Mouse (Mus musculus) midbrain, embryonic 11.5 days (tissue): ENCODE measurements around the gene Phykpl. TPM values are rescaled to one million over a fixed set of nuclear protein-coding genes. Genes with fewer than 3 reads are reported as not detected.
"Not testable (repeated sequence)": the region's sequence is repeated elsewhere in the genome, so short reads cannot be mapped to it uniquely, and the experiment has no call there.

Source experiments
- ATAC-seq: fragments of 200-750 bp; cut with Nextera tagmentation; 2 replicates; pipeline ENCODE4 v1.8.0; 2017; ENCODE audit warnings: moderate TSS enrichment, moderate library complexity; ENCODE audit not compliant: low FRiP score
- DNase-seq: peaks from one replicate; pipeline ENCODE4 v3.0.0; 2015; ENCODE audit warnings: low spot score; ENCODE audit errors: missing footprints
- H3K27ac ChIP-seq: fragments of 300-500 bp; sonication (generic); 2 replicates; pipeline ENCODE4 v1.5.1; 2014; ENCODE audit warnings: low read depth, low read length
- H3K27me3 ChIP-seq: fragments of 300-500 bp; sonication (generic); 2 replicates; pipeline ENCODE4 v1.6.1; 2014; ENCODE audit warnings: mild to moderate bottlenecking, low read length, moderate library complexity, mixed read lengths; ENCODE audit not compliant: control insufficient read depth, insufficient read depth
- H3K36me3 ChIP-seq: fragments of 300-500 bp; sonication (generic); 2 replicates; pipeline ENCODE4 v1.6.1; 2014; ENCODE audit warnings: mild to moderate bottlenecking, low read length, moderate library complexity, mixed read lengths; ENCODE audit not compliant: control insufficient read depth, insufficient read depth
- H3K4me1 ChIP-seq: fragments of 300-500 bp; sonication (generic); 2 replicates; pipeline ENCODE4 v1.6.1; 2014; ENCODE audit warnings: low read length; ENCODE audit not compliant: control insufficient read depth, insufficient read depth
- H3K4me2 ChIP-seq: fragments of 300-500 bp; sonication (generic); 2 replicates; pipeline ENCODE4 v1.6.1; 2014; ENCODE audit warnings: mild to moderate bottlenecking, moderate library complexity
- H3K4me3 ChIP-seq: fragments of 300-500 bp; sonication (generic); 2 replicates; pipeline ENCODE4 v1.5.1; 2014; ENCODE audit warnings: low read depth, low read length
- H3K9ac ChIP-seq: fragments of 300-500 bp; sonication (generic); 2 replicates; pipeline ENCODE4 v1.6.1; 2014; ENCODE audit warnings: low read length
- H3K9me3 ChIP-seq: fragments of 300-500 bp; sonication (generic); 2 replicates; pipeline ENCODE4 v1.6.1; 2016; ENCODE audit warnings: low read length; ENCODE audit not compliant: control insufficient read depth
- WGBS: fragments of 180-500 bp; shearing (Covaris S2); extraction: QIAGEN DNeasy Blood & Tissue Kit; methylation state at CpG from one replicate; pipeline ENCODE4 v1.1.7; 2014; 5-methylcytosine and 5-hydroxymethylcytosine counted together
- polyA plus RNA-seq: library from polyadenylated mRNA; unstranded; fragments of >200 nt; fragmentation: Nextera tagmentation; extraction: Ambion mirVana; gene quantifications from 2 replicates; pipeline ENCODE4 v1.2.1, GENCODE M21; 2014

Phykpl gene
- polyA plus RNA-seq, 1 experiment from 2014 or later, result 9.6 TPM

DNA sequence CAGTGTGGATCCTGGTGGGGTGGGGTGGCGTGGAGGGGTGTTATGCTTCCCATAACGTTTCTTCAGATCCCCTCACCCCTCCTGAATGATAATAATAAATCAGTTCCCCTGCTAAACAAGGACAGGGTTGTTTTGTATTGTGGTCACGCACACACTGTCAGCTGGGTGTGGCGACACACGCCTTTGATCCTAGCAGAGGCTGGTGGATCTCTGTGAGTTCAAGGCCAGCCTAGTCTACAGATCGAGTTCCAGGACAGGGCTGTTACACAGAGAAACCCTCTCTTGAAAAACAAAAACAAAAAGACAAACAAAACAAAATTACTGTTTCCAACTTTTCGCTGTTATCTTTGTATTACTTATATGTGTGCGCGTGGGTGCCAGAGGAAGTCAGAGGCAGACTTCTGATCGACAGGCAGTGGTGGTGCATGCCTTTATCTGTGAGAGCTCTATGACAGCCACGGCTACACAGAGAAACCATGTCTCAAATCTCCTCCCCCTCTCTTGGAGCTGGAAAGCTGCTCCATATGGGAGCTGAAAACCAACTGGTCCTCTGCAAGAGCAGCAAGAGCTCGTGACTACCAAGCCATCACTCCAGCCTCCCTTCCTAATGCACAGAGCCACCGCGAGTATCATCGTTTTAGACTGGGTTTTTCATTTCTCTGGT is 45.2 kb downstream of the Phykpl start:
- Histone ChIP-seq H3K4me2 (no peak overlapping the region), H3K9ac (no peak overlapping the region), H3K4me1 (no peaks in the 10 kb centered on the region; the same call in 1 of the 2 replicates), H3K36me3 (peaks cover 6% of the 10 kb centered on the region), H3K27me3 (no peaks in the 10 kb centered on the region), H3K9me3 (no peaks in the 10 kb centered on the region), H3K27ac (no peak overlapping the region), H3K4me3 (no peak overlapping the region)
- 87% methylated on average over 15 of the region's 15 CpGs for WGBS
- DNase-seq (no peak), ATAC-seq (no peak)

DNA sequence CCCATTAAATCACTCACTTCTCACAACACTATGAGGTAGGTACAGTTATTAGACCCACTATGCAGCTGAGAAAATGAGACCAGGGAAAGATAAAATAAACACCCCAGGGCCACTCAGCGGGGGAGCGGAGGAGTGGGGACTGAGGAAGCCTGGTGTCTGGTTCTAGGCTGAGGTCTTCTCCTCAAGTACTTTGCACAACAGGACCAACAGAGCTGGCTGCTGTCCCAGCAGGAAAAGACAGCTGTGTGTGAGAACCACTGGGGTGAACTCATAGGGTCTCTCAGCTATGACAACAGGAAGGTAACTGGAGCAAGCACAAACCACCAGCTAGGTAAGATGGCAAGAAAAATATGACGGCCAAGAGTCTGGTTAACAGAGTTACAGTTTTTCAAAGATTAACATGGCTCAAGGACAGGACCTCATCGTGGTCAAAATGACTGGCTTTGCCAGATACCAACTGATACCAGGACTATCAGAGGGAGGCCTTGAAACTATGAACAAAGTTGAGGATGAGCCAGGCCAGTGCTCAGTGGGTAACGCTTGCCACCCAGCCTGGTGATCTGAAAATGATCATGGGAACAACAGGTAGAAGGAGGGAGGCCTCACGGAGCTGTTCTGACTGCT is 47.7 kb downstream of the Phykpl start:
- Histone ChIP-seq H3K9me3 (no peaks in the 10 kb centered on the region), H3K4me2 (no peak overlapping the region), H3K9ac (no peak overlapping the region), H3K4me3 (no peak overlapping the region), H3K27me3 (no peaks in the 10 kb centered on the region), H3K4me1 (peaks cover 8% of the 10 kb centered on the region; the same call in 1 of the 2 replicates), H3K36me3 (no peaks in the 10 kb centered on the region; the same call in 1 of the 2 replicates), H3K27ac (no peak overlapping the region)
- DNase-seq, result no peak
- WGBS, result 91% methylated on average over 6 of the region's 6 CpGs
- no peak for ATAC-seq

DNA sequence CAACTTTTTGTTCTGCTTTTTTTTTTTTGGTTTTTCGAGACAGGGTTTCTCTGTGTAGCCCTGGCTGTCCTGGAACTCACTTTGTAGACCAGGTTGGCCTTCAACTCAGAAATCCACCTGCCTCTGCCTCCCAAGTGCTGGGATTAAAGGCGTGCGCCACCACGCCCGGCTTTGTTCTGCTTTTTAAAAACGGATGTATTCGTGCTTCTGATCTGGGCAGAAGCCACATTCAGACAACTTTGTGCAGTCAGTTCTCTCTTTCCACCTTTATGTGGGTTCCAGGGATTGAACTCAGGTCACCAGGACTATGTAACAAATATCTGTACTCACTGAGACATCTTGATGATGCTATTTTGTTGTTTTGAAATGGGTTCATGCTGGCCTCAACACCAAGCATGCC is 48.6 kb downstream of the Phykpl start:
- H3K36me3 ChIP-seq, H3K27ac ChIP-seq, H3K9me3 ChIP-seq, ATAC-seq, DNase-seq, H3K27me3 ChIP-seq, H3K4me3 ChIP-seq, H3K9ac ChIP-seq, H3K4me2 ChIP-seq: not testable (repeated sequence)
- WGBS, result 94% methylated on average over 7 of the region's 7 CpGs
- peaks cover 10% of the 10 kb centered on the region; the same call in 1 of the 2 replicates for H3K4me1 ChIP-seq

DNA sequence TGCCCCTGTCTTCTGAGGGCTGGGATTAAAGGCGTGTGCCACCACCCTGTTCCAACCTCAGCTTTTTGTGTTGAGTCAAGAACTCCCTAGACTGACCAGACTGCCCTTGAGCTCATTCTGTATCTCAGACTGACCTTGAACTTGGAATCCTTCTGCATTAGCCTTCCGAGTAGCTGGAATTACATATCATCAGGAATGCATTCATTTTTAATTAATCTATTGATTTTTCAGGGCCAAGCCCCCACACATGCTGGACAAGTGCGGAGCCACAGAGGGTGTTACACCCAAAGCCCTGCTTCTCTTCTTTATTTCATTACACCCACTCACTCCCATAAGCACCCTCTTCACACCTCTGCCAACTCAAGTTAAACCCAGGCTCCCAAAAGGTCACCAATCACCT is 49.2 kb downstream of the Phykpl start:
- Histone ChIP-seq H3K27me3 (no peaks in the 10 kb centered on the region), H3K9ac (no peak overlapping the region), H3K4me1 (peaks cover 11% of the 10 kb centered on the region; the same call in 1 of the 2 replicates), H3K4me3 (no peak overlapping the region), H3K9me3 (no peaks in the 10 kb centered on the region), H3K4me2 (no peak overlapping the region), H3K27ac (no peak overlapping the region), H3K36me3 (no peaks in the 10 kb centered on the region; the same call in 1 of the 2 replicates)
- ATAC-seq (no peak), DNase-seq (no peak)
- 94% methylated on average over 3 of the region's 3 CpGs for WGBS

DNA sequence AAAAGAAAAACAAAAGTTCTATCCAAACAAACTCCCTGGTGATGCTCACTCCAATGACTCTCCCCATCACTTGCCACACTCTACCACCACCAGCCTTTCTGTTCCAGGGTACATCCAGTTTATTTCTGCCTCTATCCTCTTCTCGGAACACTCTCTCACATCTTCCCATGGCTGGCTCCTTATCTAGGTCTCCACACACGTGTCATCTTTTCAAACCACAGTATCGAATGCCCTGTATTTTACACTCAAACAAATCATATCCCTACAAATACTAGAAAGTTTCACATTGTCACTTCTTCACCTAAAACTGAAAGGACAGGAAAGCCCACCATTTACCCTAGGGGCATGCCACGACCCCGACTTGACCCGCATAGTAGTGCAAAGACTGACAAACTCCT is 50.6 kb downstream of the Phykpl start:
- no peak overlapping the region for H3K27ac ChIP-seq
- H3K9ac ChIP-seq, result peak overlapping the region; percentile 68
- H3K4me1 ChIP-seq, result peaks cover 11% of the 10 kb centered on the region; the same call in 1 of the 2 replicates
- peak overlapping the region; percentile 57 for H3K4me3 ChIP-seq
- peak overlapping the region; percentile 54 for H3K4me2 ChIP-seq
- no peaks in the 10 kb centered on the region for H3K9me3 ChIP-seq
- WGBS, result 26% methylated on average over 6 of the region's 6 CpGs
- DNase-seq (peak; percentile 88), ATAC-seq (no peak)
- H3K27me3 ChIP-seq, result no peaks in the 10 kb centered on the region
- no peaks in the 10 kb centered on the region for H3K36me3 ChIP-seq

DNA sequence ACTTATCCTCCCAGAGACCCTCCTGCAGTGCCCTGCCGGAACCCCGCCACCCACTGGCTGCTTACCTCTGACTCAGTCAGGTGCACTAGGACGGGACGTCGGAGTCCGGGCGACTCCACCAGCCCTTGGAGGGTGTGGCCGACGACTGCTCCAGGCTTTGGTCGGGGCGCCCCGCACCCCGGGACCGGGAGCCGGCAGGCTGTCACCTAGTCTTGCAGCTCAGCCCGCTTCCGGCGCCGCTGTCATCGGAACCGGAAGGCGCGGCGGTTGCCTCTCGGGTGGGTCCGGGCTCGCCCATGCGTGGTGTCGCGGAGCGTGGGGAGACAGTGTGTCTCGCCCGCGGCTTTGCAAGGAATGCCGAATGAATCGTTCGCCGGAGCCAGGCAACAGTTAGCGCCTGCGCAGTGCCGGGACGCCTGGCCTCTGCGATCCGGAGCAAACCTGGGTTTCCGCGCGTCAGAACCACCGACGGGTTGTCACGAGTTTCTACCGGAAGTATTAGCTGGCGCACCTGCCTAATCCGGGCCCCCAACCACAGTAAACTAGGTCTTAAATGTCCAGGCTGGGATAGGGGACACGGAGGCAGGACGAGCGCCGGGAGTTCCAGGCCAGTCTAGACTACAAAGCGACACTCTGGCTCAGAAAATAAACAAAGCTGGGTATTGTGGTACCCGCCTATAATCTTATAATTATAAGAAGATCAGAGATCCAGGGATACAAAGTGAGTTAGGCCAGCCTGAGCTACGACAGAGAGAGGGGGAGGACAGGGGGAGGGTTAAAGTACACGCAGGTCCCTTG is 51.2 kb downstream of the Phykpl start, which contains the start of gene Rmnd5b:
Rmnd5b (minus strand) TSS at position 372 of the 798 bp plus-strand sequence.
- Histone ChIP-seq H3K9me3 (no peaks in the 10 kb centered on the region), H3K4me1 (peaks cover 11% of the 10 kb centered on the region; the same call in 1 of the 2 replicates), H3K36me3 (no peaks in the 10 kb centered on the region), H3K4me3 (peak within 1 kb of the TSS; percentile 57), H3K9ac (peak within 1 kb of the TSS; percentile 68), H3K4me2 (peak within 1 kb of the TSS; percentile 54), H3K27me3 (no peaks in the 10 kb centered on the region), H3K27ac (peak within 1 kb of the TSS; percentile 45; the same call in 1 of the 2 replicates)
- DNase-seq (peak; percentile 98), ATAC-seq (peak; percentile 85)
- WGBS, result under 1% methylated on average over 60 of the region's 61 CpGs

DNA sequence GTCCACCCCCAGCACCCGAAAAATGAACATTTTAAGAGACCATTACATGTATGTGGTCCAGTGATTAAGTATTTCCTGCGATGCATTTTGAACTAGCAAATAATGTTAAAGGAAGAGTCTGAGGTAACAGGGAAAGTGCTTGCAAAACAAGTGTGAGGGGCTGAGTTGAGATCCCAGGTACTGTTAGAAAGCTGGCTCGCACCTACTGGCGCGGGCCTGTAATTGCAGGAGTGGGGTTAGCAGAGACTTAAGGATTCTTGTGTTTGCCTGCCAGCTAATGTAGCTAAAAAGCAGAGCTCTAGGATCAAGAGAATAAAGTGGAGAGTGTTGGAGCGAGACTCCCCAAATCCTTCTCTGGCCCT is 51.7 kb downstream of the Phykpl start:
- 3% methylated on average over 6 of the region's 6 CpGs for WGBS
- DNase-seq, result peak; percentile 93
- ATAC-seq, result peak; percentile 43
- Histone ChIP-seq H3K4me2 (peak overlapping the region; percentile 54), H3K27me3 (no peaks in the 10 kb centered on the region), H3K9me3 (no peaks in the 10 kb centered on the region), H3K27ac (no peak overlapping the region), H3K9ac (peak overlapping the region; percentile 68), H3K4me3 (peak overlapping the region; percentile 57), H3K36me3 (no peaks in the 10 kb centered on the region), H3K4me1 (peaks cover 11% of the 10 kb centered on the region; the same call in 1 of the 2 replicates)

DNA sequence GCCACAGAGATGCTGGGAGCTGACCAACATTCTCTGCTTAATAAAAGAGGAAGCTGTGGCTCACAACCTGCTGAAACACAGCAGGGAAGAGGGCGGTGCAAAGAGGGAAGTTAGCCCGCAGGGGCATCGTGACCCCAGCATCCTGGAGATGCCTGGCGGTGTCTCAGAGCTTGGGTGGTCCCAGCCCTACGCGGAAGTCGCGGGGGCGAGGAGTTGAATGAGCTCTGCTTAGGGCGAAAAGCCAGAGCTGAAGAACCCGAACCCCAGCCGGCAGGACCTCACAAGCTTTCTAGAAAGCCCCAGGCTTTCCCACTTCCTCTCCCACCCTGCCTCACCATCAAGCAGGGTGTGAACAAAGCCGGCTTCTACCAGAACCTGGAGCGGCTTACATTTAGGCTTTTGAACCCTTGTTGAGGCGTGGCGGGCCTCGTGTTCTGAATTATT is 53.4 kb downstream of the Phykpl start:
- Histone ChIP-seq H3K4me2 (peak overlapping the region; percentile 3; the same call in 1 of the 2 replicates), H3K4me3 (no peak overlapping the region)

More for the DNA sequence above, 53.4 kb downstream of the Phykpl start:
- ATAC-seq (no peak), DNase-seq (peak; percentile 93)
- WGBS, result 5% methylated on average over 17 of the region's 17 CpGs
- H3K9ac ChIP-seq, result peak overlapping the region; percentile 14; the same call in 1 of the 2 replicates
- no peaks in the 10 kb centered on the region for H3K9me3 ChIP-seq
- no peak overlapping the region for H3K27ac ChIP-seq
- peaks cover 11% of the 10 kb centered on the region; the same call in 1 of the 2 replicates for H3K4me1 ChIP-seq
- no peaks in the 10 kb centered on the region for H3K27me3 ChIP-seq
- H3K36me3 ChIP-seq, result no peaks in the 10 kb centered on the region
